Mouse (Mus musculus): ENCODE results near the gene Casz1.

DNA sequence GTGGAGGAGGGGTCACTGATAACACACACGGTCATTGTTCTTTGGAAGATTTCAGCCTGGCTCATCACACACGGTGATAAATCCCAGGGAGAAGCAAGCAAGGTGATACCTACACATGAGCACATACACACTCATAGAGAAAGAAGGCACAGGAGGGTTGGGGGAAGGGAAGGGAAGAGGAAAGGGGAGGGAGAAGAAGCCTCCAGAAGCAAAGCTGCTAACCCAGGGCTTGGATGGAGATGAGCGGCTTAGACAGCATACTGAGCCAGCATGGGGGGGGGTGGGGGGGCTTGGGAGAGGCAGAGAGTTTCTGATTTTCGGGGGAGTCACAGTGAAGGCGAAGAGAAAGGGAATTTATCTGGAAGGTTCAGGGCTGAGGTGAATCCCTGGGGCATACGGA lies 30.2 kb upstream of the Casz1 start:
- TF ChIP-seq CTCF (IDR thresholded peaks at IDR 0.05; ENCODE audit: low read depth): no peak
- TF ChIP-seq EP300 (IDR thresholded peaks at IDR 0.05; ENCODE audit: low read depth): no peak

Data from liver, embryonic 14.5 days (tissue).